7 mouse cellular contexts compared by ENCODE assay signal in the genomic region with DNA sequence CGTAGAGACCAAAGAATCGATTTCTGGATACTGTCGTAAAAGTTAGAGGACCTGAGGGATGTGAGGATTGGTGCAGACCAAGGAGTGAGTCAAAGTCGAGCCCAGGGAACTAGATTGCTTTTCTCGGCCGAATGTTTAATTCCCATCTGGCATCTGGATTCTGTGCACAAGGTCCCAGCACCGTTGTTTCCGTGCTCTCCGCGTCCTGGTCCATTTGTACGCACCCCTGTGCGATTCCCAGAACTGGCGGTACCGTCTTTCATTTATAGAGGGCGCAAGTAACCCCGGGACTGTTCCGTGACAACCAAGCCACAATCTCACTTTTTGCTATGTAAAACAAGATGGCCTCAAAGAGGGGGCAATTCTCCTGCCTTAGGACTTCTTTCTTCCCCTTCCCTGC. TPM values are rescaled to one million over a fixed set of nuclear protein-coding genes. Genes with fewer than 3 reads are reported as not detected.
DNase-seq lines count a peak whose midpoint lies in the region; ATAC-seq and TF ChIP-seq lines count a peak whose summit lies in the region.

No protein-coding gene starts in this region.

- H3K4me3 ChIP-seq in cortical plate, adult 2 months (ENCODE audit: insufficient read depth, low read length) = peak overlapping the region; percentile 44

- peak; percentile 35 for ATAC-seq in megakaryocyte progenitor cell, adult 5-6 weeks (replicated peaks; ENCODE audit: poor library complexity)

- peak; percentile 89 for DNase-seq in adipocyte (ENCODE audit: low spot score)
- DNase-seq in gastrocnemius, postnatal 10 days = peak; percentile 63
- DNase-seq in induced T-regulatory cell, adult 2 months (ENCODE audit: low read depth) = peak; percentile 92
- DNase-seq in left cerebral cortex, postnatal 14 days (ENCODE audit: low spot score in 2 of 2) = peak; percentile 79 to 83
- DNase-seq in right cerebral cortex, postnatal 25 days = peak; percentile 78

- peak; percentile 39; the same call in 1 of the 2 replicates for TF ChIP-seq CTCF in cortical plate, adult 2 months (IDR thresholded peaks at IDR 0.05; ENCODE audit: extremely low read depth, insufficient read depth, low read length)

- no peak for TF ChIP-seq POLR2A in cortical plate, adult 2 months (IDR thresholded peaks at IDR 0.05; ENCODE audit: extremely low read depth, insufficient read depth, low read length)

- no peaks in the 10 kb centered on the region; the same call in 1 of the 2 replicates for H3K4me1 ChIP-seq in cortical plate, adult 2 months (ENCODE audit: control insufficient read depth, insufficient read depth, low read length)

- H3K27ac ChIP-seq in cortical plate, adult 2 months (ENCODE audit: insufficient read depth, low read length) = no peak overlapping the region

- intact Hi-C loops in left cerebral cortex, postnatal 14 days (cut with DNase I) = loop anchor here (2.0 to 10.0 kb wide), 3 partner anchors 88 to 1488 kb away; no protein-coding TSS in a partner anchor

RNA-seq across cellular contexts. Expression of gene Abt1, which starts 7.1 kb away (rescaled TPM):
- polyA plus RNA-seq in cortical plate, adult 2 months (2012; rRNA removed) = 7.8 and 8.3 TPM in 2 replicates
- 1 to 10 TPM; 4.8 to 5.3 TPM for total RNA-seq in gastrocnemius, postnatal 10 days (2021)
- total RNA-seq in left cerebral cortex, postnatal 14 days (2021) = 1 to 10 TPM; 6.9 to 7.1 TPM
- total RNA-seq in megakaryocyte progenitor cell, adult 5-6 weeks (2015) = 7.1 and 7.4 TPM in 2 replicates
- total RNA-seq in megakaryocyte progenitor cell, adult 5-6 weeks (2017) = 9.5 and 11.0 TPM in 2 replicates

RNA-seq across cellular contexts. Expression of gene Btn1a1, which starts 35.0 kb away (rescaled TPM):
- polyA plus RNA-seq in cortical plate, adult 2 months (2012; rRNA removed) = 0.04 and 0.06 TPM in 2 replicates
- total RNA-seq in gastrocnemius, postnatal 10 days (2021) = not detected
- total RNA-seq in left cerebral cortex, postnatal 14 days (2021) = not detected
- not detected in 2 replicates for total RNA-seq in megakaryocyte progenitor cell, adult 5-6 weeks (2015)
- total RNA-seq in megakaryocyte progenitor cell, adult 5-6 weeks (2017) = not detected in 2 replicates

RNA-seq across cellular contexts. Expression of gene Btn2a2, which starts 57.9 kb away (rescaled TPM):
- 0.69 and 0.95 TPM in 2 replicates for polyA plus RNA-seq in cortical plate, adult 2 months (2012; rRNA removed)
- total RNA-seq in gastrocnemius, postnatal 10 days (2021) = under 1 TPM in 1 of 2 experiments, not detected in 1; 0.11 TPM
- total RNA-seq in left cerebral cortex, postnatal 14 days (2021) = 1 to 10 TPM in 1 of 2 experiments, under 1 TPM in 1; 0.82 to 1.3 TPM
- total RNA-seq in megakaryocyte progenitor cell, adult 5-6 weeks (2015) = not detected in 2 replicates
- total RNA-seq in megakaryocyte progenitor cell, adult 5-6 weeks (2017) = 0.17 TPM in 1 of 2 replicates, not detected in the other
